Mouse (Mus musculus) heart, adult 10 weeks (tissue): ENCODE data around the gene Zyg11b. TPM values are rescaled to one million over a fixed set of nuclear protein-coding genes. Genes with fewer than 3 reads are reported as not detected.

Experiments used
- polyA plus RNA-seq: library from polyadenylated mRNA; stranded (reverse); fragments of 350-450 nt; fragmentation: Illumina TruSeq; extraction: RNeasy Lipid Tissue Mini Kit (QIAGEN cat#74804); gene quantifications from one replicate; pipeline ENCODE4 v1.2.3, GENCODE M21; 2014; ENCODE audit warnings: low read depth, low replicate concordance

Zyg11b gene
- 27.1 TPM for polyA plus RNA-seq

GRCm38 (mm10) chr4:108300670-108301373 is at the start of gene Zyg11b:
Zyg11b (minus strand) TSS chr4:108301096.

GRCm38 (mm10) chr4:108327730-108328484 is 27.0 kb upstream of the Zyg11b start, which contains the start of gene Coa7:
Coa7 (plus strand) TSS chr4:108328140.

GRCm38 (mm10) chr4:108217332-108218179 is 83.3 kb downstream of the Zyg11b start, which contains the start of gene Zyg11a:
Zyg11a (minus strand) TSS chr4:108218048.

Other genes starting within 250 kb of the Zyg11b start
- 40.8 TPM for gene Podn, start 204.7 kb downstream of the Zyg11b start, polyA plus RNA-seq
- gene Scp2, start 156.1 kb downstream of the Zyg11b start, polyA plus RNA-seq = 541 TPM
- gene Echdc2, start 135.7 kb downstream of the Zyg11b start, polyA plus RNA-seq = 64.5 TPM
- gene Zyg11a, start 83.0 kb downstream of the Zyg11b start, polyA plus RNA-seq = not detected
- gene Coa7, start 27.0 kb upstream of the Zyg11b start, polyA plus RNA-seq = 15.4 TPM
- not detected for gene Shisal2a, start 82.3 kb upstream of the Zyg11b start, polyA plus RNA-seq
- gene Gpx7, start 105.9 kb upstream of the Zyg11b start, polyA plus RNA-seq = 11.2 TPM
- 26.8 TPM for gene Tut4, start 158.3 kb upstream of the Zyg11b start, polyA plus RNA-seq